Mouse (Mus musculus): ENCODE data around the gene Pde5a. TPM values are rescaled to one million over a fixed set of nuclear protein-coding genes. Genes with fewer than 3 reads are reported as not detected.

The Pde5a gene
- 1 to 10 TPM; 1.6 to 1.9 TPM for total RNA-seq (2021)
- long read RNA-seq, experiment 1 = 0 reads
- long read RNA-seq, experiment 2, full-length matches to known transcripts = 1 of 1 reads
- long read RNA-seq, experiment 2, partial matches to known transcripts = 0 of 1 reads
- long read RNA-seq, experiment 2, other reads (novel, unspliced or antisense) = 0 of 1 reads

DNA sequence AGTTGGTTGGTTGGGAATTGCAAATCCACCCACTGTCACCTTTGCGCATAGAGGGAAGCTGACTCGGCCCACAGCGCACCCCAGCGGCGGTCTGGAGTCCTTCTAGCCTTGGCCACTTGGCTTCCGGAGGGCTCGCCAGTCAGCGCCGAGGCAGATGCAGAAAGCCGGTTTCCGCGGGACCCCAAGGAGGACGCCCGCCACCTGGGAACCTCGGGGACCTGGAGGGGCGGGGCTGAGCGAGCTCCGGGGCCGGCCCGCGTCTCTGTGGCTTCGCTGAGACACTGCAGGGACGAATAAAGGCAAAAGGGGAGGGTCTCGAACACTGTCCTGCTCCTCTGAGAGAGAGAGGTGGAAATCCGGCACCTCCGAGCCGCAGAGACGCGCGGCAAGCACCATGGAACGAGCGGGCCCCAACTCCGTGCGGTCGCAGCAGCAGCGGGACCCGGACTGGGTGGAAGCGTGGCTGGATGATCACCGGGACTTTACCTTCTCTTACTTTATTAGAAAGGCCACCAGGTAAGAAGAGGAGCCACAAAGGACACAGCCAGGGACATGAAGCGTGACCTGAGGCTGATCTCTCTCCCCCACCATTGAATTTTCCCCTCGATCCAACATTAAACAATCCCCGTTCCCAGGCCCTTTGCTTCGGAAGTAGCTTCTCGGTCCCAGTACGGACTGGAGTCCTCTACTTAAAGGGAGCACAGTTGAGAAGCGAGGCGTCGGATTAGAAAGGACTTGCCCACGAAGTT, at the start of gene Pde5a:
Gene Pde5a, plus strand, starts transcription at position 96 of the 749 bp plus-strand sequence.
- peak; percentile 66 to 72 for DNase-seq
- intact Hi-C loops (cut with DNase I) = loop anchor here (5.0 kb wide), 2 partner anchors 58 to 87 kb away; no protein-coding TSS in a partner anchor

- DNase-seq = no peak
- intact Hi-C loops (cut with DNase I) = no loop called here
These were observed 47.9 kb upstream of the Pde5a start for GRCm38 (mm10) chr3:122680851-122681250.

DNA sequence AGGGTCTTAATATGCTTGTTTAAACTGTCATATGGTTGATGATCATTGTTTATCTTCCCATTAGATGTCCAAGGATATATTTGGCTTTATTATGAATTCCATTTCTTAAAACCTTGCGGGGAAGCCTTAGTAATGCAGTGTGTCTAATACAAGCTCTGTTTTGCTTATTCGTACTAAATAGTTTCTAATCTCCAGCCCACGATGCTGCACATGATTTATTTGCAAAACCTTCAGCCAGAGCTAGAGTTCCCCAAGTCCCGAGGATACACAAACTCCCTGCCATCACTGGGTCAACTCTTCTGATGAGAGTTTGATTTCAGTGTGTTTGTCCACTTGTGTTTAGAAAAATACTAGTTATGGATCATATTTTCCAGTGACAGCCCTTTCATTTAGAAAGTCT, 46.4 kb upstream of the Pde5a start:
- intact Hi-C loops (cut with DNase I) = no loop called here
- DNase-seq = no peak

- intact Hi-C loops (cut with DNase I) = no loop called here
- no peak for DNase-seq
These were observed 43.9 kb upstream of the Pde5a start for GRCm38 (mm10) chr3:122684832-122685231.

- intact Hi-C loops (cut with DNase I) = no loop called here
- no peak for DNase-seq
These were observed 35.7 kb upstream of the Pde5a start for GRCm38 (mm10) chr3:122693039-122693438.

- intact Hi-C loops (cut with DNase I) = no loop called here
These were observed 32.9 kb upstream of the Pde5a start for GRCm38 (mm10) chr3:122695870-122696269.

GRCm38 (mm10) chr3:122696672-122697071, 32.1 kb upstream of the Pde5a start:
- intact Hi-C loops (cut with DNase I) = no loop called here

More at GRCm38 (mm10) chr3:122695870-122696269, 32.9 kb upstream of the Pde5a start:
- no peak for DNase-seq

GRCm38 (mm10) chr3:122704209-122704608, 24.5 kb upstream of the Pde5a start:
- intact Hi-C loops (cut with DNase I) = no loop called here
- no peak for DNase-seq

More at GRCm38 (mm10) chr3:122696672-122697071, 32.1 kb upstream of the Pde5a start:
- no peak for DNase-seq

GRCm38 (mm10) chr3:122705246-122705645, 23.5 kb upstream of the Pde5a start:
- DNase-seq = no peak
- intact Hi-C loops (cut with DNase I) = no loop called here

- DNase-seq = no peak
- intact Hi-C loops (cut with DNase I) = no loop called here
These were observed 20.3 kb upstream of the Pde5a start for GRCm38 (mm10) chr3:122708485-122708884.

- no peak for DNase-seq
- intact Hi-C loops (cut with DNase I) = no loop called here
These were observed 18.6 kb upstream of the Pde5a start for GRCm38 (mm10) chr3:122710141-122710540.

DNA sequence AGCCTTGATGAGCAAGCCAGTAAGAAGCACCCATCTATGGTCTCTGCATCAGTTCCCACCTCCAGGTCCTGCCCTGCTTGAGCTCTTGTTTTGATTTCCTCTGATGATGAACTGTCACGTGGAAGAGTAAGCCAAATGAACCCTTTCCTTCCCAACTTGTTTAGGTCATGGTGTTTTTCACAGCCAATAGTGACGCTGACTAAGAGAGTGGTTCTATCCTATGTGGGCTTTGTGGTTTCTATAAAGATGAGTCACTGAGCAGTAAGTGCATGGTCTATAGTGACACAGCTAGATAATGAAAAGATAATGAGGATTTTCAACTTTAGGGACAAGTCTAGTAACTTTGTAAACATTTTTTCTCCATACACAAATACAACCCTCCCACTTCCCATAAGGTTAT, 10.1 kb upstream of the Pde5a start:
- intact Hi-C loops (cut with DNase I) = no loop called here
- no peak for DNase-seq

GRCm38 (mm10) chr3:122721522-122721921, 7.2 kb upstream of the Pde5a start:
- intact Hi-C loops (cut with DNase I) = no loop called here
- DNase-seq = no peak

- intact Hi-C loops (cut with DNase I) = loop anchor here (5.0 kb wide), 2 partner anchors 58 to 87 kb away; no protein-coding TSS in a partner anchor
- DNase-seq = peak in 1 of 2 experiments; percentile 46
These were observed 833 bp downstream of the Pde5a start for GRCm38 (mm10) chr3:122729601-122729959.

- DNase-seq = peak; percentile 57 to 76
- intact Hi-C loops (cut with DNase I) = loop anchor here (5.0 to 10.0 kb wide), 3 partner anchors 57 to 175 kb away; no protein-coding TSS in a partner anchor
These were observed 1.4 kb downstream of the Pde5a start for GRCm38 (mm10) chr3:122729960-122730740.

DNA sequence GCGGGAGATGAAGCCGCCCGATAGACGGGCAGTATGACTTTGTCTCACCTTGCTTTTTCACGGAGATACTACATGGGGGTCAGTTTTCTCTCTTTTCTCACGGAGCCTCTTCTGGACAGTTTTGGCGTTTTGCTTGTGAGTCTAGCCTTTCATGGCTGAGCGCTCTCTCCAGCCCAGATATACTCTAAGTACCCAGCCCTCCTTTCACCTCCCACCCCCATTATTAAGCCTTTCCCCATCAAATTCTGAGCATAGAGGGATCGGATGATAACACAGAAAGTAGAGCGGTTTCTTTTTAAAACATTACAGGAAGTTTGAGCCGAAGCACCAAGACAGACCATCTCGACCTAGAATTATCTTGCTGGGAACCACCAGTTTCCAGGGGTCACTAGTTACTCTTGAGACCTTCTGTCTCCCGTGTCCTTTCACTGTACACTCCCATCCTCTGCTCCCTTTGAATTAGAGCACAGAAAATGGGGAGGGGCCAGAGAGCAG, 2.0 kb downstream of the Pde5a start:
- intact Hi-C loops (cut with DNase I) = loop anchor here (10.0 kb wide), 1 partner anchor 174 kb away; no protein-coding TSS in a partner anchor
- no peak for DNase-seq

DNA sequence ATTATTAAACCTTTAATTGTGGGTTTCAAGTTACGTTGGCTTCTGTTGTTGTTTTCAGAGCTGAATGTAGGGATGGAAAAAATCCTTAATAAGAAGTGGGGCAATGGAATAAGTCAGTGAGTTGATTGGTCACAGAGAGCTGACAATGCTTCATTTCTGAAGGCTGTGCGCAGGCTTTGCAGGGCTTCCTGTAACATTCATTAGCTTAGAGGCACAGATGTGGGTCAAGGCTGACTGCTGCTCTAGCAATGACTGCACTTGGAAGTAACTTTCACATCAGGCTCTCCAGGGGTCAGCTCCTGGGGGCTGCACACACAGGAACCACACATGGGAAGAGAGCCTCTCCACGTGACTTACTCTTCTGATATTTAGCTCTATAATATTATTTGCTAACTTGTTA, 5.1 kb downstream of the Pde5a start:
- no peak for DNase-seq
- intact Hi-C loops (cut with DNase I) = loop anchor here (10.0 kb wide), 1 partner anchor 171 kb away; no protein-coding TSS in a partner anchor

DNA sequence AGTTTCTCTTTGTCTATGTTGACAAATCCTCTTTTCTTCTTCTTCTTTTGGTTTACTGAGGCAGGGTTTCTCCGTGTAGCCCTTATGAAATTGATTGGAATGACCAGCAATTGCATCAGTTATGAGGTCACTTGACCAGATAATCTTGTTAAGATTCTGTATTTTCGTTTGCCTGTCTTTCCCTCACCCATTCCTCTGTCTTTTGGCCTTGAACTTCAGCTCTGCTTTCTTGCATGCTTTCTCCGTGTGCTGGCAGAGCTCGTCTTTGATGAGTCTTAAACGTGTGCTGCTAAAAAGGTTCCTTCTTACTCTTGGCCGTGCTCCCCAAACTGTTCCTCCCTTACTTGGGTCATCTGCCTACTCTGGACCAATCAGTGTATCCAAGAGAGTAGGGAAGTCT, 5.6 kb downstream of the Pde5a start:
- no peak for DNase-seq
- intact Hi-C loops (cut with DNase I) = loop anchor here (10.0 kb wide), 1 partner anchor 170 kb away; no protein-coding TSS in a partner anchor

GRCm38 (mm10) chr3:122739460-122739859, 10.7 kb downstream of the Pde5a start:
- DNase-seq = no peak
- intact Hi-C loops (cut with DNase I) = loop anchor here (10.0 kb wide), 1 partner anchor 165 kb away; no protein-coding TSS in a partner anchor

- intact Hi-C loops (cut with DNase I) = no loop called here
- DNase-seq = no peak
These were observed 15.5 kb downstream of the Pde5a start for GRCm38 (mm10) chr3:122744265-122744664.
